ENCODE assay signal across 9 mouse cellular contexts in genomic region chr3:144714126-144714525, GRCm38 (mm10). TPM values are rescaled to one million over a fixed set of nuclear protein-coding genes. Genes with fewer than 3 reads are reported as not detected.
DNase-seq lines count a peak whose midpoint lies in the region; ATAC-seq and TF ChIP-seq lines count a peak whose summit lies in the region.
"Had no signal": no experiment of that assay in that cellular context is flagged by ENCODE, and none has a peak within 500 bp of the region (broad histone marks: within the 10 kb centered on the region; RNA-seq: fewer than 3 reads in every experiment).

No protein-coding gene starts in this region.

- ATAC-seq in heart, embryonic 12.5 days (ENCODE audit: insufficient number of reproducible peaks, low FRiP score): no peak
- ATAC-seq in megakaryocyte-erythroid progenitor cell, adult 5-6 weeks (replicated peaks; ENCODE audit: low FRiP score, low TSS enrichment, poor library complexity, severe bottlenecking): no peak

- peak overlapping the region; percentile 9; the same call in 1 of the 2 replicates for H3K9ac ChIP-seq in heart, embryonic 12.5 days

- peak; percentile 68 for DNase-seq in gastrocnemius, adult 2 months
- DNase-seq in gastrocnemius, postnatal 36 days: no peak
- peak; percentile 63 for DNase-seq in adrenal gland, adult 8-10 months
- DNase-seq in kidney, postnatal 36 days: peak; percentile 66 to 75
- no peak for DNase-seq in cerebellum, adult 11 months
- DNase-seq in spleen, postnatal 10 days (ENCODE audit: low spot score in 2 of 2): no peak

- peaks cover 27% of the 10 kb centered on the region for H3K36me3 ChIP-seq in heart, embryonic 12.5 days

- no peak for TF ChIP-seq CTCF in gastrocnemius, adult 2 months (IDR thresholded peaks at IDR 0.05)

- peak overlapping the region; percentile 96 for H3K27ac ChIP-seq in gastrocnemius, adult 2 months
- H3K27ac ChIP-seq in heart, embryonic 12.5 days (ENCODE audit: poor library complexity, severe bottlenecking): peak overlapping the region; percentile 75
- H3K27ac ChIP-seq: midbrain, embryonic 10.5 days had no signal

- H3K27me3 ChIP-seq in heart, embryonic 12.5 days (replicated peaks): no peaks in the 10 kb centered on the region

- no peaks in the 10 kb centered on the region for H3K9me3 ChIP-seq in heart, embryonic 12.5 days (replicated peaks)
- H3K9me3 ChIP-seq: midbrain, embryonic 10.5 days had no signal

- no peak overlapping the region for H3K4me2 ChIP-seq in heart, embryonic 12.5 days

- H3K4me3 ChIP-seq in gastrocnemius, adult 2 months: peak overlapping the region; percentile 47
- no peak overlapping the region for H3K4me3 ChIP-seq in heart, embryonic 12.5 days
- H3K4me3 ChIP-seq: midbrain, embryonic 10.5 days had no signal

- 61% methylated on average over 7 of the region's 7 CpGs for WGBS in heart, embryonic 12.5 days

- peaks cover 40% of the 10 kb centered on the region for H3K4me1 ChIP-seq in heart, embryonic 12.5 days (replicated peaks)

- intact Hi-C loops in gastrocnemius, adult 2 months (cut with DNase I): loop anchor here (10.0 kb wide), 1 partner anchor 509 kb away; the partner anchor contains the start of gene Lmo4
- intact Hi-C loops in gastrocnemius, postnatal 36 days (cut with DNase I): no loop called here

RNA-seq across cellular contexts. Expression of gene Sh3glb1, which starts 6.0 kb away (rescaled TPM):
- 100 to 1,000 TPM; 328 to 379 TPM for total RNA-seq in gastrocnemius, adult 2 months (2021)
- total RNA-seq in gastrocnemius, postnatal 36 days (2021): 100 to 1,000 TPM; 303 to 325 TPM
- total RNA-seq in adrenal gland, adult 8-10 months (2022): 100 to 1,000 TPM in 3 of 4 experiments, 10 to 100 TPM in 1; 82.1 to 133 (median 115) TPM
- 145 and 147 TPM in 2 replicates for polyA plus RNA-seq in heart, embryonic 12.5 days (2016; fragmentation: Nextera tagmentation; extraction: Ambion mirVana)
- 113 and 131 TPM in 2 replicates for total RNA-seq in megakaryocyte-erythroid progenitor cell, adult 5-6 weeks (2014; fragmentation: Nextera tagmentation)
- 48.6 and 103 TPM in 2 replicates for total RNA-seq in megakaryocyte-erythroid progenitor cell, adult 5-6 weeks (2017)

RNA-seq across cellular contexts. Expression of gene Clca3a1, which starts 46.7 kb away (rescaled TPM):
- under 1 TPM in 1 of 2 experiments, not detected in 1; 0.15 TPM for total RNA-seq in gastrocnemius, adult 2 months (2021)
- under 1 TPM in 1 of 2 experiments, not detected in 1; 0.15 TPM for total RNA-seq in gastrocnemius, postnatal 36 days (2021)
- 1 to 10 TPM in 3 of 4 experiments, under 1 TPM in 1; 0.89 to 3.4 (median 2.2) TPM for total RNA-seq in adrenal gland, adult 8-10 months (2022)
- polyA plus RNA-seq in heart, embryonic 12.5 days (2016; fragmentation: Nextera tagmentation; extraction: Ambion mirVana): 22.1 and 24.1 TPM in 2 replicates
- 9.2 and 24.1 TPM in 2 replicates for total RNA-seq in megakaryocyte-erythroid progenitor cell, adult 5-6 weeks (2014; fragmentation: Nextera tagmentation)
- 11.3 and 12.9 TPM in 2 replicates for total RNA-seq in megakaryocyte-erythroid progenitor cell, adult 5-6 weeks (2017)
- polyA plus RNA-seq: midbrain, embryonic 10.5 days had no signal

Comparison
In these comparisons a context has a peak if more than half of its experiments do, and no peak if none do; other contexts are left out.
1. DNase-seq: peak in gastrocnemius, adult 2 months (single experiment), adrenal gland, adult 8-10 months (single experiment) and kidney, postnatal 36 days (2 of 2); none in gastrocnemius, postnatal 36 days (0 of 2), cerebellum, adult 11 months (single experiment) and spleen, postnatal 10 days (0 of 2).